Mouse (Mus musculus) liver, embryonic 15.5 days (tissue): ENCODE data around the gene Kcnmb4. TPM values are rescaled to one million over a fixed set of nuclear protein-coding genes. Genes with fewer than 3 reads are reported as not detected.

Experiments used
- ATAC-seq: fragments of 200-750 bp; cut with Nextera tagmentation; 2 replicates; pipeline ENCODE4 v1.8.0; 2017; ENCODE audit warnings: moderate number of reproducible peaks, mild to moderate bottlenecking, moderate library complexity; ENCODE audit not compliant: insufficient read depth
- H3K27ac ChIP-seq: fragments of 300-500 bp; sonication (generic); replicated peaks from 2 replicates; pipeline ENCODE4 v1.5.1; 2015; ENCODE audit warnings: mild to moderate bottlenecking, inconsistent platforms
- H3K27me3 ChIP-seq: fragments of 300-500 bp; sonication (generic); 2 replicates; pipeline ENCODE4 v1.6.1; 2015; ENCODE audit warnings: mild to moderate bottlenecking, inconsistent platforms
- H3K36me3 ChIP-seq: fragments of 300-500 bp; sonication (generic); replicated peaks from 2 replicates; pipeline ENCODE4 v1.6.1; 2015; ENCODE audit warnings: moderate library complexity, mild to moderate bottlenecking, inconsistent platforms
- H3K4me1 ChIP-seq: fragments of 300-500 bp; sonication (generic); replicated peaks from 2 replicates; pipeline ENCODE4 v1.6.1; 2015; ENCODE audit warnings: inconsistent platforms
- H3K4me2 ChIP-seq: fragments of 300-500 bp; sonication (generic); 2 replicates; pipeline ENCODE4 v1.6.1; 2015; ENCODE audit warnings: moderate library complexity, mild to moderate bottlenecking, inconsistent platforms
- H3K4me3 ChIP-seq: fragments of 300-500 bp; sonication (generic); replicated peaks from 2 replicates; pipeline ENCODE4 v1.5.1; 2015; ENCODE audit warnings: mild to moderate bottlenecking, inconsistent platforms
- H3K9ac ChIP-seq: fragments of 300-500 bp; sonication (generic); 2 replicates; pipeline ENCODE4 v1.6.1; 2015; ENCODE audit warnings: moderate library complexity, mild to moderate bottlenecking, inconsistent platforms
- H3K9me3 ChIP-seq: fragments of 300-500 bp; sonication (generic); replicated peaks from 2 replicates; pipeline ENCODE4 v1.6.1; 2016; ENCODE audit warnings: inconsistent platforms
- WGBS: fragments of 180-500 bp; shearing (Covaris S2); methylation state at CpG from one replicate; pipeline ENCODE4 v1.1.7; 2015; ENCODE audit warnings: mixed read lengths; ENCODE audit not compliant: insufficient replicate concordance; 5-methylcytosine and 5-hydroxymethylcytosine counted together
- polyA plus RNA-seq: library from polyadenylated mRNA; unstranded; fragments of >200 nt; fragmentation: Nextera tagmentation; extraction: Ambion mirVana; gene quantifications from 2 replicates; pipeline ENCODE4 v1.2.1, GENCODE M21; 2015

The Kcnmb4 gene
- polyA plus RNA-seq, 1 experiment from 2014 or later = 0.18 TPM

- no peaks in the 10 kb centered on the region for H3K4me1 ChIP-seq
- H3K27ac ChIP-seq = no peak overlapping the region
- H3K9me3 ChIP-seq = no peaks in the 10 kb centered on the region
- no peak overlapping the region for H3K9ac ChIP-seq
- no peak for ATAC-seq
- H3K4me3 ChIP-seq = no peak overlapping the region
- H3K4me2 ChIP-seq = no peak overlapping the region
- WGBS = 62% methylated on average over 9 of the region's 9 CpGs
- no peaks in the 10 kb centered on the region for H3K36me3 ChIP-seq
- H3K27me3 ChIP-seq = no peaks in the 10 kb centered on the region
These were observed 23.1 kb downstream of the Kcnmb4 start for GRCm38 (mm10) chr10:116450621-116451020.

GRCm38 (mm10) chr10:116448166-116448565, 25.5 kb downstream of the Kcnmb4 start:
- Histone ChIP-seq H3K27ac (no peak overlapping the region), H3K36me3 (no peaks in the 10 kb centered on the region), H3K4me2 (no peak overlapping the region), H3K9ac (no peak overlapping the region), H3K4me3 (no peak overlapping the region), H3K4me1 (no peaks in the 10 kb centered on the region), H3K27me3 (no peaks in the 10 kb centered on the region), H3K9me3 (no peaks in the 10 kb centered on the region)
- WGBS = 78% methylated on average over 12 of the region's 12 CpGs
- ATAC-seq = no peak

GRCm38 (mm10) chr10:116447176-116447575, 26.5 kb downstream of the Kcnmb4 start:
- H3K4me2 ChIP-seq = no peak overlapping the region
- no peaks in the 10 kb centered on the region for H3K36me3 ChIP-seq
- 70% methylated on average over 9 of the region's 9 CpGs for WGBS
- no peaks in the 10 kb centered on the region for H3K9me3 ChIP-seq
- H3K4me3 ChIP-seq = no peak overlapping the region
- no peak overlapping the region for H3K9ac ChIP-seq
- no peak overlapping the region for H3K27ac ChIP-seq
- H3K27me3 ChIP-seq = no peaks in the 10 kb centered on the region
- no peak for ATAC-seq
- no peaks in the 10 kb centered on the region for H3K4me1 ChIP-seq

- H3K27me3 ChIP-seq = no peaks in the 10 kb centered on the region
- no peak overlapping the region for H3K4me2 ChIP-seq
- no peaks in the 10 kb centered on the region for H3K9me3 ChIP-seq
- H3K4me3 ChIP-seq = no peak overlapping the region
- WGBS = 75% methylated on average over 12 of the region's 12 CpGs
- no peaks in the 10 kb centered on the region for H3K36me3 ChIP-seq
- no peak overlapping the region for H3K9ac ChIP-seq
- H3K4me1 ChIP-seq = no peaks in the 10 kb centered on the region
- no peak for ATAC-seq
- no peak overlapping the region for H3K27ac ChIP-seq
These were observed 27.6 kb downstream of the Kcnmb4 start for GRCm38 (mm10) chr10:116446040-116446439.

- 83% methylated on average over 8 of the region's 8 CpGs for WGBS
- Histone ChIP-seq H3K4me1 (no peaks in the 10 kb centered on the region), H3K4me2 (no peak overlapping the region), H3K9ac (no peak overlapping the region), H3K27me3 (no peaks in the 10 kb centered on the region), H3K4me3 (no peak overlapping the region), H3K36me3 (no peaks in the 10 kb centered on the region), H3K9me3 (0 out of 2 replicates have a peak, but pooled peaks cover 3% of the 10 kb centered on the region), H3K27ac (no peak overlapping the region)
- ATAC-seq = no peak
These were observed 28.9 kb downstream of the Kcnmb4 start for GRCm38 (mm10) chr10:116444826-116445225.

GRCm38 (mm10) chr10:116444371-116444770, 29.3 kb downstream of the Kcnmb4 start:
- no peak overlapping the region for H3K4me3 ChIP-seq
- peaks cover 4% of the 10 kb centered on the region; the same call in 1 of the 2 replicates for H3K9me3 ChIP-seq
- no peak for ATAC-seq
- H3K36me3 ChIP-seq = no peaks in the 10 kb centered on the region
- H3K27me3 ChIP-seq = no peaks in the 10 kb centered on the region
- H3K27ac ChIP-seq = no peak overlapping the region
- H3K4me1 ChIP-seq = no peaks in the 10 kb centered on the region
- H3K4me2 ChIP-seq = no peak overlapping the region
- 73% methylated on average over 10 of the region's 10 CpGs for WGBS
- no peak overlapping the region for H3K9ac ChIP-seq

GRCm38 (mm10) chr10:116440946-116441345, 32.7 kb downstream of the Kcnmb4 start:
- H3K9me3 ChIP-seq = peaks cover 12% of the 10 kb centered on the region
- no peak for ATAC-seq
- no peak overlapping the region for H3K4me3 ChIP-seq
- H3K36me3 ChIP-seq = no peaks in the 10 kb centered on the region
- 85% methylated on average over 7 of the region's 7 CpGs for WGBS
- H3K4me1 ChIP-seq = no peaks in the 10 kb centered on the region
- no peak overlapping the region for H3K27ac ChIP-seq
- H3K4me2 ChIP-seq = no peak overlapping the region
- H3K27me3 ChIP-seq = no peaks in the 10 kb centered on the region
- no peak overlapping the region for H3K9ac ChIP-seq

- Histone ChIP-seq H3K9ac (no peak overlapping the region), H3K4me2 (no peak overlapping the region), H3K4me3 (no peak overlapping the region), H3K27me3 (no peaks in the 10 kb centered on the region), H3K27ac (no peak overlapping the region), H3K36me3 (no peaks in the 10 kb centered on the region), H3K9me3 (peaks cover 12% of the 10 kb centered on the region), H3K4me1 (no peaks in the 10 kb centered on the region)
- WGBS = 60% methylated on average over 10 of the region's 10 CpGs
- no peak for ATAC-seq
These were observed 33.6 kb downstream of the Kcnmb4 start for GRCm38 (mm10) chr10:116440088-116440487.

GRCm38 (mm10) chr10:116435455-116435854, 38.2 kb downstream of the Kcnmb4 start:
- no peak overlapping the region for H3K4me2 ChIP-seq
- no peaks in the 10 kb centered on the region for H3K4me1 ChIP-seq
- no peaks in the 10 kb centered on the region for H3K36me3 ChIP-seq
- no peak overlapping the region for H3K9ac ChIP-seq
- no peak overlapping the region for H3K4me3 ChIP-seq
- H3K27ac ChIP-seq = no peak overlapping the region
- ATAC-seq = no peak
- peaks cover 9% of the 10 kb centered on the region for H3K9me3 ChIP-seq
- 72% methylated on average over 12 of the region's 12 CpGs for WGBS
- no peaks in the 10 kb centered on the region for H3K27me3 ChIP-seq

- Histone ChIP-seq H3K27ac (no peak overlapping the region), H3K36me3 (no peaks in the 10 kb centered on the region), H3K4me3 (no peak overlapping the region), H3K9ac (no peak overlapping the region), H3K9me3 (no peaks in the 10 kb centered on the region), H3K4me2 (no peak overlapping the region), H3K4me1 (no peaks in the 10 kb centered on the region), H3K27me3 (no peaks in the 10 kb centered on the region)
- 69% methylated on average over 7 of the region's 7 CpGs for WGBS
- no peak for ATAC-seq
These were observed 41.3 kb downstream of the Kcnmb4 start for GRCm38 (mm10) chr10:116432421-116432820.

GRCm38 (mm10) chr10:116428026-116428780, 45.5 kb downstream of the Kcnmb4 start:
- no peaks in the 10 kb centered on the region for H3K27me3 ChIP-seq
- no peak overlapping the region for H3K27ac ChIP-seq
- no peaks in the 10 kb centered on the region for H3K4me1 ChIP-seq
- no peak overlapping the region for H3K4me3 ChIP-seq
- no peak for ATAC-seq
- H3K9ac ChIP-seq = no peak overlapping the region
- no peaks in the 10 kb centered on the region for H3K36me3 ChIP-seq
- 79% methylated on average over 26 of the region's 26 CpGs for WGBS
- no peaks in the 10 kb centered on the region for H3K9me3 ChIP-seq
- H3K4me2 ChIP-seq = no peak overlapping the region

GRCm38 (mm10) chr10:116426176-116426575, 47.5 kb downstream of the Kcnmb4 start:
- Histone ChIP-seq H3K9me3 (no peaks in the 10 kb centered on the region), H3K4me1 (no peaks in the 10 kb centered on the region), H3K4me3 (no peak overlapping the region), H3K4me2 (no peak overlapping the region), H3K9ac (no peak overlapping the region), H3K27ac (no peak overlapping the region), H3K27me3 (no peaks in the 10 kb centered on the region), H3K36me3 (no peaks in the 10 kb centered on the region)
- no peak for ATAC-seq
- WGBS = 67% methylated on average over 7 of the region's 7 CpGs
